Mouse (Mus musculus) forebrain, embryonic 13.5 days (tissue): ENCODE data around the gene Insr. TPM values are rescaled to one million over a fixed set of nuclear protein-coding genes. Genes with fewer than 3 reads are reported as not detected.

Experiments used
- ATAC-seq: fragments of 200-750 bp; cut with Nextera tagmentation; 2 replicates; pipeline ENCODE4 v1.8.0; 2017
- H3K27ac ChIP-seq: fragments of 300-500 bp; sonication (generic); 2 replicates; pipeline ENCODE4 v1.5.1; 2015; ENCODE audit warnings: inconsistent platforms, mild to moderate bottlenecking, moderate library complexity
- H3K27me3 ChIP-seq: fragments of 300-500 bp; sonication (generic); 2 replicates; pipeline ENCODE4 v1.6.1; 2015; ENCODE audit warnings: mild to moderate bottlenecking, inconsistent platforms
- H3K36me3 ChIP-seq: fragments of 300-500 bp; sonication (generic); 2 replicates; pipeline ENCODE4 v1.6.1; 2015; ENCODE audit warnings: mild to moderate bottlenecking, inconsistent platforms; ENCODE audit not compliant: poor library complexity, severe bottlenecking
- H3K4me1 ChIP-seq: fragments of 300-500 bp; sonication (generic); 2 replicates; pipeline ENCODE4 v1.6.1; 2015; ENCODE audit warnings: inconsistent platforms
- H3K4me2 ChIP-seq: fragments of 300-500 bp; sonication (generic); 2 replicates; pipeline ENCODE4 v1.6.1; 2015; ENCODE audit warnings: inconsistent platforms, mild to moderate bottlenecking, moderate library complexity
- H3K4me3 ChIP-seq: fragments of 300-500 bp; sonication (generic); 2 replicates; pipeline ENCODE4 v1.5.1; 2015; ENCODE audit warnings: mild to moderate bottlenecking, inconsistent platforms
- H3K9ac ChIP-seq: fragments of 300-500 bp; sonication (generic); 2 replicates; pipeline ENCODE4 v1.6.1; 2015; ENCODE audit warnings: mild to moderate bottlenecking, inconsistent platforms
- H3K9me3 ChIP-seq: fragments of 300-500 bp; sonication (generic); replicated peaks from 2 replicates; pipeline ENCODE4 v1.6.1; 2016; ENCODE audit warnings: inconsistent platforms
- WGBS: fragments of 180-500 bp; shearing (Covaris S2); methylation state at CpG from one replicate; pipeline ENCODE4 v1.1.7; 2015; 5-methylcytosine and 5-hydroxymethylcytosine counted together
- polyA plus RNA-seq: library from polyadenylated mRNA; unstranded; fragments of >200 nt; fragmentation: Nextera tagmentation; extraction: Ambion mirVana; gene quantifications from 2 replicates; pipeline ENCODE4 v1.2.1, GENCODE M21; 2015

Insr gene
- polyA plus RNA-seq, 1 experiment from 2014 or later: 51.3 TPM

GRCm38 (mm10) chr8:3266686-3267448 lies 12.6 kb downstream of the Insr start:
- peaks cover 6% of the 10 kb centered on the region; the same call in 1 of the 2 replicates for H3K9me3 ChIP-seq
- 86% methylated on average over 6 of the region's 6 CpGs for WGBS

GRCm38 (mm10) chr8:3265182-3265581 lies 14.2 kb downstream of the Insr start:
- ATAC-seq: no peak
- Histone ChIP-seq H3K4me3 (no peak overlapping the region), H3K9ac (no peak overlapping the region), H3K27ac (no peak overlapping the region), H3K36me3 (peaks cover 11% of the 10 kb centered on the region), H3K27me3 (no peaks in the 10 kb centered on the region), H3K9me3 (peaks cover 6% of the 10 kb centered on the region; the same call in 1 of the 2 replicates), H3K4me2 (no peak overlapping the region), H3K4me1 (peaks cover 11% of the 10 kb centered on the region)
- 76% methylated on average over 3 of the region's 3 CpGs for WGBS

More at GRCm38 (mm10) chr8:3266686-3267448, 12.6 kb downstream of the Insr start:
- Histone ChIP-seq H3K27ac (no peak overlapping the region), H3K27me3 (no peaks in the 10 kb centered on the region), H3K4me3 (no peak overlapping the region), H3K9ac (no peak overlapping the region), H3K36me3 (peaks cover 11% of the 10 kb centered on the region), H3K4me2 (no peak overlapping the region), H3K4me1 (no peaks in the 10 kb centered on the region)
- ATAC-seq: no peak

GRCm38 (mm10) chr8:3262779-3263178 lies 16.6 kb downstream of the Insr start:
- no peak overlapping the region for H3K4me3 ChIP-seq
- H3K9ac ChIP-seq: no peak overlapping the region
- no peak overlapping the region for H3K4me2 ChIP-seq
- no peak overlapping the region for H3K27ac ChIP-seq
- H3K27me3 ChIP-seq: no peaks in the 10 kb centered on the region
- peaks cover 16% of the 10 kb centered on the region for H3K4me1 ChIP-seq
- H3K9me3 ChIP-seq: peaks cover 6% of the 10 kb centered on the region; the same call in 1 of the 2 replicates
- no peak for ATAC-seq
- 94% methylated on average over 3 of the region's 3 CpGs for WGBS
- peaks cover 25% of the 10 kb centered on the region for H3K36me3 ChIP-seq

GRCm38 (mm10) chr8:3261101-3261500 lies 18.3 kb downstream of the Insr start:
- Histone ChIP-seq H3K9ac (no peak overlapping the region), H3K27ac (no peak overlapping the region), H3K9me3 (peaks cover 6% of the 10 kb centered on the region; the same call in 1 of the 2 replicates), H3K27me3 (no peaks in the 10 kb centered on the region), H3K4me3 (no peak overlapping the region), H3K4me2 (no peak overlapping the region), H3K36me3 (peaks cover 34% of the 10 kb centered on the region), H3K4me1 (peaks cover 16% of the 10 kb centered on the region)
- no peak for ATAC-seq
- WGBS: 92% methylated on average over 5 of the region's 5 CpGs

GRCm38 (mm10) chr8:3260127-3260811 lies 19.1 kb downstream of the Insr start:
- ATAC-seq: peak; percentile 87
- no peaks in the 10 kb centered on the region for H3K27me3 ChIP-seq
- H3K4me2 ChIP-seq: no peak overlapping the region
- peaks cover 6% of the 10 kb centered on the region; the same call in 1 of the 2 replicates for H3K9me3 ChIP-seq
- H3K9ac ChIP-seq: no peak overlapping the region
- no peak overlapping the region for H3K4me3 ChIP-seq
- peaks cover 34% of the 10 kb centered on the region for H3K36me3 ChIP-seq
- 29% methylated on average over 9 of the region's 9 CpGs for WGBS
- no peak overlapping the region; the same call in 1 of the 2 replicates for H3K27ac ChIP-seq
- peaks cover 16% of the 10 kb centered on the region for H3K4me1 ChIP-seq

GRCm38 (mm10) chr8:3256147-3256940 lies 23.1 kb downstream of the Insr start:
- no peaks in the 10 kb centered on the region for H3K27me3 ChIP-seq
- H3K36me3 ChIP-seq: peaks cover 52% of the 10 kb centered on the region
- WGBS: 93% methylated on average over 5 of the region's 5 CpGs
- no peak overlapping the region for H3K4me3 ChIP-seq
- H3K9me3 ChIP-seq: no peaks in the 10 kb centered on the region
- ATAC-seq: no peak
- H3K4me1 ChIP-seq: peaks cover 16% of the 10 kb centered on the region
- H3K9ac ChIP-seq: no peak overlapping the region
- no peak overlapping the region for H3K27ac ChIP-seq
- no peak overlapping the region for H3K4me2 ChIP-seq

GRCm38 (mm10) chr8:3255321-3255720 lies 24.1 kb downstream of the Insr start:
- ATAC-seq: no peak
- Histone ChIP-seq H3K4me2 (no peak overlapping the region), H3K36me3 (peaks cover 62% of the 10 kb centered on the region), H3K9ac (no peak overlapping the region), H3K4me1 (peaks cover 6% of the 10 kb centered on the region), H3K9me3 (no peaks in the 10 kb centered on the region), H3K27me3 (no peaks in the 10 kb centered on the region), H3K27ac (no peak overlapping the region), H3K4me3 (no peak overlapping the region)
- WGBS: 64% methylated on average over 1 of the region's 1 CpGs

GRCm38 (mm10) chr8:3253179-3253578 lies 26.2 kb downstream of the Insr start:
- ATAC-seq: no peak
- Histone ChIP-seq H3K27ac (no peak overlapping the region), H3K27me3 (no peaks in the 10 kb centered on the region), H3K9ac (no peak overlapping the region), H3K4me3 (no peak overlapping the region), H3K4me2 (no peak overlapping the region), H3K4me1 (no peaks in the 10 kb centered on the region), H3K36me3 (peaks cover 53% of the 10 kb centered on the region), H3K9me3 (no peaks in the 10 kb centered on the region)
- 79% methylated on average over 4 of the region's 4 CpGs for WGBS

- 99% methylated on average over 6 of the region's 6 CpGs for WGBS
- Histone ChIP-seq H3K9ac (no peak overlapping the region), H3K4me3 (no peak overlapping the region), H3K4me1 (no peaks in the 10 kb centered on the region), H3K27ac (no peak overlapping the region), H3K27me3 (no peaks in the 10 kb centered on the region), H3K4me2 (no peak overlapping the region), H3K36me3 (peaks cover 48% of the 10 kb centered on the region), H3K9me3 (no peaks in the 10 kb centered on the region)
- ATAC-seq: no peak
These were observed 26.8 kb downstream of the Insr start for GRCm38 (mm10) chr8:3252665-3253064.

- H3K36me3 ChIP-seq: peaks cover 46% of the 10 kb centered on the region
- H3K4me3 ChIP-seq: no peak overlapping the region
- 97% methylated on average over 3 of the region's 3 CpGs for WGBS
- no peak overlapping the region for H3K9ac ChIP-seq
- no peaks in the 10 kb centered on the region for H3K27me3 ChIP-seq
- ATAC-seq: no peak
- H3K9me3 ChIP-seq: 0 out of 2 replicates have a peak, but pooled peaks cover under 1% of the 10 kb centered on the region
- no peaks in the 10 kb centered on the region for H3K4me1 ChIP-seq
- H3K27ac ChIP-seq: no peak overlapping the region
- H3K4me2 ChIP-seq: no peak overlapping the region
These were observed 28.3 kb downstream of the Insr start for GRCm38 (mm10) chr8:3251101-3251500.

GRCm38 (mm10) chr8:3249886-3250285 lies 29.5 kb downstream of the Insr start:
- H3K9ac ChIP-seq: no peak overlapping the region

GRCm38 (mm10) chr8:3248704-3249103 lies 30.7 kb downstream of the Insr start:
- Histone ChIP-seq H3K4me2 (no peak overlapping the region), H3K4me1 (no peaks in the 10 kb centered on the region), H3K9me3 (peaks cover 6% of the 10 kb centered on the region), H3K27me3 (no peaks in the 10 kb centered on the region), H3K9ac (no peak overlapping the region), H3K27ac (no peak overlapping the region), H3K36me3 (peaks cover 34% of the 10 kb centered on the region), H3K4me3 (no peak overlapping the region)
- 91% methylated on average over 5 of the region's 5 CpGs for WGBS
- ATAC-seq: no peak

More at GRCm38 (mm10) chr8:3249886-3250285, 29.5 kb downstream of the Insr start:
- H3K27ac ChIP-seq: no peak overlapping the region
- WGBS: 42% methylated on average over 2 of the region's 2 CpGs
- H3K9me3 ChIP-seq: peaks cover 6% of the 10 kb centered on the region
- ATAC-seq: no peak
- H3K4me1 ChIP-seq: no peaks in the 10 kb centered on the region
- no peak overlapping the region for H3K4me3 ChIP-seq
- no peak overlapping the region for H3K4me2 ChIP-seq
- peaks cover 45% of the 10 kb centered on the region for H3K36me3 ChIP-seq
- H3K27me3 ChIP-seq: no peaks in the 10 kb centered on the region
